Mouse (Mus musculus) A20 (cell line): ENCODE measurements around the gene Mettl3.

Source experiments
- DNase-seq: peaks from one replicate; pipeline ENCODE4 v3.0.0-alpha.2; 2011; ENCODE audit warnings: low read depth, low spot score

Gene Mettl3

GRCm38 (mm10) chr14:52295558-52296264, 9.2 kb downstream of the Mettl3 start:
- peak; percentile 44 for DNase-seq

DNA sequence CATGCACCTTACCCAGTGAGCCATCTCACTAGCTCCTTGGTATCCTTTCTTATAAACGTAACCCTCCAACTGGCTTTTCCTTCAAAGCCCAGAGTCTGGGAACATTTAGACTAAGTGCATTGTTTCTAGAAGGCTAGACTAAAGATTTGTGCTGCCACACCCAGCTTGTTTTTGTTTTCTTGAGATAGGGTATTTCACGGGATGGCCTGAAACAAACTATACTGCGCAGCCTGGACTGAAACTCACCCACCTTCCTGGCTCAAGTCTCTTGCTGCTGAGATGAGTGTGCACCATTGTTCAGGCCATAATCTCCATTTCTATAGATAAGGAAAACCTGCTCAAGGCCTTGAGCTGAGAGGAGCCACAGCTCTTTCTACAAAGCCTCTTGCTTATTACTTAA, 20.7 kb downstream of the Mettl3 start:
- DNase-seq = no peak

DNA sequence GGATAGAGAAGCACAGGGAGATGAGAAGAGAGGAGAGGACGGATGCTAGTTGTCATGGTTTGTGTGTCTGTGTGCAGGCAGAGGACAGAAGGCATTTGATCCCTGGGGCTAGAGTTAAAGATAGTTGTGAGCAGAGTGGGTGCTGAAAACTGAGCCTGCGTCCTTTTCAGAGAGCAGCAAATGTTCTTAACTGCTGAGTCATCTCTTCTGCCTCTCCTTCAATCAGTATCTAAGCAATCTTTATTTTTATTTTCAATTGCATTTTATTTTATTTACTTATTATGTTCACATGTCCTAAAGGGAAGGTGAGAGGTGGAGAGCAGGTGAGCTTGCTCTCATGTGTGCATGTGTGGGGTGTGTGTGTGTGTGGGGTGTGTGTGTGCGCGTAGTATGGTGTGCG, 21.3 kb downstream of the Mettl3 start:
- DNase-seq = no peak

- no peak for DNase-seq
Observed at GRCm38 (mm10) chr14:52279747-52280120, 25.2 kb downstream of the Mettl3 start.

DNA sequence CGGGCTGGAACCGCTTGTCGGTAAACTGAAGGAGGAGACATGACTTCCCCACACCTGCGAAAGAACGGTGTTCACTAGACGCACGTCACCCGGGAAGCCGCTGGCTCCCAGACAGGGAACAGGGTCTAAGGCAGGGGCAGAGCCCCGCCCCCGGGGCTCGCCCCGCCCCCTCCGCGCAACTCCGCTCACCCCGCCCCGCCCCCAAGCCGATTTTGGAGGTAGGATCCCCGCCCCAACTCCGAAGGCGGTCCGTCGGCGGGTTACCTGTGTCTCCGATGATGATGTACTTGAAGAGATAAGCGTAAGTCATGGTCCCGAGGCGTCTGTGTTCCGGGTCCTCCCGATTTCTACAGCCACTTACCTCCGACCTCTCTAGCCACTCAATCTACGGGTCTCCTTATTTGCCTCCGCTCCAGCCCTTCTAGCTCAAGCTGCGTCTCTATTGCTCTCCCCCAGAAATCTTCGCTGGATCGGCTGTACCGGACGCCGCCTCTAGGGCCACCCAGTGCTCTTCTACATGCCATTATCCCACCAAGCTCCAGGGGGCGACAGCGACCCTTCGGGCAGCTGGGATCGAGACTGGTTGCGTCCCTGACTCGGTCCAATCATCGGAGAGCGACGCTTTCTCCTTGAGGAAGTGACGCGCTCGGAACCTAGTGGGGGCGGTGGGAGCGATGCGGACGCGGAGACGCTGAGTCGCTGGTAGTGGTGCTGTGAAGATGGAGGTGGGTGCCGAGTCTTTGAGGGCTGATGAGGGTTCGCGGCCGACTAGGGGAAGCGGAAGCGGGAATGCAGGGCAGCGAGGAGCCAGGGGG, 25.8 kb downstream of the Mettl3 start, which contains the start of the genes Tox4 and Rab2b:
TSS of gene Tox4 (plus strand) at position 215 of the 815 bp plus-strand sequence.
TSS of gene Rab2b (minus strand) at position 614 of the 815 bp plus-strand sequence.
- DNase-seq = peak; percentile 100

GRCm38 (mm10) chr14:52277210-52277609, 27.7 kb downstream of the Mettl3 start:
- DNase-seq = no peak

- no peak for DNase-seq
Observed at GRCm38 (mm10) chr14:52272781-52273180, 32.1 kb downstream of the Mettl3 start.

GRCm38 (mm10) chr14:52257484-52258213, 47.3 kb downstream of the Mettl3 start, which contains the start of gene Chd8:
Chd8 (minus strand) TSS chr14:52257780.
- DNase-seq = peak; percentile 98

- DNase-seq = peak; percentile 73
Observed at GRCm38 (mm10) chr14:52256311-52257175, 48.4 kb downstream of the Mettl3 start.

- no peak for DNase-seq
Observed at GRCm38 (mm10) chr14:52246129-52246528, 58.8 kb downstream of the Mettl3 start.
